Mouse (Mus musculus) limb, embryonic 15.5 days (tissue): ENCODE data around the gene Tgfbi. TPM values are rescaled to one million over a fixed set of nuclear protein-coding genes. Genes with fewer than 3 reads are reported as not detected.

Experiments used
- ATAC-seq: fragments of 200-750 bp; cut with Nextera tagmentation; 2 replicates; pipeline ENCODE4 v1.8.0; 2017; ENCODE audit warnings: low read depth, moderate TSS enrichment; ENCODE audit not compliant: insufficient number of reproducible peaks, low FRiP score, low TSS enrichment
- H3K27ac ChIP-seq: fragments of 300-500 bp; sonication (generic); 2 replicates; pipeline ENCODE4 v1.5.1; 2015; ENCODE audit warnings: moderate library complexity, mild to moderate bottlenecking, inconsistent platforms
- H3K27me3 ChIP-seq: fragments of 300-500 bp; sonication (generic); 2 replicates; pipeline ENCODE4 v1.6.1; 2015; ENCODE audit warnings: inconsistent platforms
- H3K36me3 ChIP-seq: fragments of 300-500 bp; sonication (generic); 2 replicates; pipeline ENCODE4 v1.6.1; 2015; ENCODE audit warnings: inconsistent platforms
- H3K4me1 ChIP-seq: fragments of 300-500 bp; sonication (generic); 2 replicates; pipeline ENCODE4 v1.6.1; 2015; ENCODE audit warnings: inconsistent platforms
- H3K4me2 ChIP-seq: fragments of 300-500 bp; sonication (generic); 2 replicates; pipeline ENCODE4 v1.6.1; 2015; ENCODE audit warnings: mild to moderate bottlenecking, inconsistent platforms
- H3K4me3 ChIP-seq: fragments of 300-500 bp; sonication (generic); 2 replicates; pipeline ENCODE4 v1.5.1; 2015; ENCODE audit warnings: mild to moderate bottlenecking, inconsistent platforms
- H3K9ac ChIP-seq: fragments of 300-500 bp; sonication (generic); 2 replicates; pipeline ENCODE4 v1.6.1; 2015; ENCODE audit warnings: inconsistent platforms
- H3K9me3 ChIP-seq: fragments of 300-500 bp; sonication (generic); 2 replicates; pipeline ENCODE4 v1.6.1; 2016; ENCODE audit warnings: inconsistent platforms
- WGBS: fragments of 180-500 bp; shearing (Covaris S2); methylation state at CpG from one replicate; pipeline ENCODE4 v1.1.7; 2015; 5-methylcytosine and 5-hydroxymethylcytosine counted together
- polyA plus RNA-seq: library from polyadenylated mRNA; unstranded; fragments of >200 nt; fragmentation: Nextera tagmentation; extraction: Ambion mirVana; gene quantifications from 2 replicates; pipeline ENCODE4 v1.2.1, GENCODE M21; 2015

Gene Tgfbi
- polyA plus RNA-seq, 1 experiment from 2014 or later: 121 TPM

- no peak overlapping the region for H3K4me3 ChIP-seq
- H3K9ac ChIP-seq: no peak overlapping the region
- no peak overlapping the region for H3K4me2 ChIP-seq
- H3K4me1 ChIP-seq: peaks cover 77% of the 10 kb centered on the region
- WGBS: 67% methylated on average over 9 of the region's 9 CpGs
- no peak for ATAC-seq
- H3K9me3 ChIP-seq: no peaks in the 10 kb centered on the region
- no peak overlapping the region for H3K27ac ChIP-seq
- peaks cover 7% of the 10 kb centered on the region; the same call in 1 of the 2 replicates for H3K36me3 ChIP-seq
- H3K27me3 ChIP-seq: no peaks in the 10 kb centered on the region
These were observed 6.5 kb downstream of the Tgfbi start for GRCm38 (mm10) chr13:56615864-56616263.

- no peak overlapping the region for H3K27ac ChIP-seq
These were observed 7.1 kb downstream of the Tgfbi start for GRCm38 (mm10) chr13:56616386-56616785.

GRCm38 (mm10) chr13:56617197-56617596, 7.9 kb downstream of the Tgfbi start:
- H3K4me3 ChIP-seq: no peak overlapping the region
- peaks cover 73% of the 10 kb centered on the region for H3K4me1 ChIP-seq
- WGBS: 85% methylated on average over 2 of the region's 2 CpGs
- H3K27ac ChIP-seq: no peak overlapping the region
- no peaks in the 10 kb centered on the region for H3K9me3 ChIP-seq
- H3K36me3 ChIP-seq: peaks cover 7% of the 10 kb centered on the region; the same call in 1 of the 2 replicates
- no peak overlapping the region for H3K4me2 ChIP-seq
- ATAC-seq: no peak
- no peak overlapping the region for H3K9ac ChIP-seq
- no peaks in the 10 kb centered on the region for H3K27me3 ChIP-seq

More at GRCm38 (mm10) chr13:56616386-56616785, 7.1 kb downstream of the Tgfbi start:
- H3K9ac ChIP-seq: no peak overlapping the region
- H3K4me1 ChIP-seq: peaks cover 73% of the 10 kb centered on the region
- no peak overlapping the region for H3K4me3 ChIP-seq
- H3K9me3 ChIP-seq: no peaks in the 10 kb centered on the region
- H3K4me2 ChIP-seq: no peak overlapping the region
- WGBS: 45% methylated on average over 7 of the region's 7 CpGs
- no peak for ATAC-seq
- no peaks in the 10 kb centered on the region for H3K27me3 ChIP-seq
- peaks cover 7% of the 10 kb centered on the region; the same call in 1 of the 2 replicates for H3K36me3 ChIP-seq

- Histone ChIP-seq H3K27ac (peak overlapping the region; percentile 67), H3K9ac (no peak overlapping the region), H3K4me1 (peaks cover 37% of the 10 kb centered on the region), H3K4me2 (no peak overlapping the region), H3K4me3 (no peak overlapping the region), H3K27me3 (no peaks in the 10 kb centered on the region), H3K9me3 (no peaks in the 10 kb centered on the region), H3K36me3 (peaks cover 26% of the 10 kb centered on the region)
- ATAC-seq: peak; percentile 63; the same call in 1 of the 2 replicates
- WGBS: 29% methylated on average over 8 of the region's 8 CpGs
These were observed 13.0 kb downstream of the Tgfbi start for GRCm38 (mm10) chr13:56622201-56622757.

- H3K27ac ChIP-seq: no peak overlapping the region
- H3K4me1 ChIP-seq: peaks cover 17% of the 10 kb centered on the region
- no peak overlapping the region for H3K4me2 ChIP-seq
- no peaks in the 10 kb centered on the region for H3K9me3 ChIP-seq
- 80% methylated on average over 6 of the region's 6 CpGs for WGBS
- H3K36me3 ChIP-seq: peaks cover 47% of the 10 kb centered on the region
- ATAC-seq: no peak
- H3K9ac ChIP-seq: no peak overlapping the region
- H3K27me3 ChIP-seq: no peaks in the 10 kb centered on the region
- no peak overlapping the region for H3K4me3 ChIP-seq
These were observed 17.2 kb downstream of the Tgfbi start for GRCm38 (mm10) chr13:56626524-56626923.

GRCm38 (mm10) chr13:56630081-56630480, 20.8 kb downstream of the Tgfbi start:
- Histone ChIP-seq H3K27me3 (no peaks in the 10 kb centered on the region), H3K9ac (no peak overlapping the region), H3K36me3 (peaks cover 55% of the 10 kb centered on the region), H3K27ac (no peak overlapping the region), H3K9me3 (no peaks in the 10 kb centered on the region), H3K4me2 (no peak overlapping the region), H3K4me1 (peaks cover 15% of the 10 kb centered on the region), H3K4me3 (no peak overlapping the region)
- 91% methylated on average over 4 of the region's 4 CpGs for WGBS
- no peak for ATAC-seq

- no peak for ATAC-seq
- Histone ChIP-seq H3K4me1 (peaks cover 20% of the 10 kb centered on the region), H3K9ac (no peak overlapping the region), H3K4me3 (no peak overlapping the region), H3K27ac (no peak overlapping the region), H3K36me3 (peaks cover 52% of the 10 kb centered on the region), H3K9me3 (no peaks in the 10 kb centered on the region), H3K4me2 (no peak overlapping the region), H3K27me3 (no peaks in the 10 kb centered on the region)
- 54% methylated on average over 6 of the region's 6 CpGs for WGBS
These were observed 21.2 kb downstream of the Tgfbi start for GRCm38 (mm10) chr13:56630552-56630951.

GRCm38 (mm10) chr13:56631332-56631731, 22.0 kb downstream of the Tgfbi start:
- 87% methylated on average over 7 of the region's 7 CpGs for WGBS
- H3K36me3 ChIP-seq: peaks cover 52% of the 10 kb centered on the region

GRCm38 (mm10) chr13:56634139-56634615, 24.9 kb downstream of the Tgfbi start:
- H3K4me3 ChIP-seq: no peak overlapping the region
- H3K36me3 ChIP-seq: peaks cover 40% of the 10 kb centered on the region
- H3K27me3 ChIP-seq: no peaks in the 10 kb centered on the region
- H3K9me3 ChIP-seq: no peaks in the 10 kb centered on the region
- H3K27ac ChIP-seq: peak overlapping the region; percentile 82
- WGBS: 11% methylated on average over 7 of the region's 7 CpGs
- H3K4me1 ChIP-seq: peaks cover 22% of the 10 kb centered on the region
- no peak overlapping the region for H3K9ac ChIP-seq
- no peak for ATAC-seq
- no peak overlapping the region for H3K4me2 ChIP-seq

More at GRCm38 (mm10) chr13:56631332-56631731, 22.0 kb downstream of the Tgfbi start:
- Histone ChIP-seq H3K4me2 (no peak overlapping the region), H3K4me3 (no peak overlapping the region), H3K9ac (no peak overlapping the region), H3K4me1 (peaks cover 22% of the 10 kb centered on the region), H3K27me3 (no peaks in the 10 kb centered on the region), H3K27ac (no peak overlapping the region), H3K9me3 (no peaks in the 10 kb centered on the region)
- ATAC-seq: no peak

- H3K4me1 ChIP-seq: peaks cover 22% of the 10 kb centered on the region
- H3K4me2 ChIP-seq: 0 out of 2 replicates have a peak overlapping the region, but pooled peaks have one; percentile 12
- H3K36me3 ChIP-seq: peaks cover 32% of the 10 kb centered on the region
- no peak overlapping the region for H3K9ac ChIP-seq
- H3K4me3 ChIP-seq: no peak overlapping the region
- WGBS: 5% methylated on average over 7 of the region's 7 CpGs
- no peaks in the 10 kb centered on the region for H3K27me3 ChIP-seq
- ATAC-seq: peak; percentile 77
- no peaks in the 10 kb centered on the region for H3K9me3 ChIP-seq
- peak overlapping the region; percentile 82 for H3K27ac ChIP-seq
These were observed 25.6 kb downstream of the Tgfbi start for GRCm38 (mm10) chr13:56634920-56635319.

- Histone ChIP-seq H3K4me1 (peaks cover 22% of the 10 kb centered on the region), H3K27me3 (no peaks in the 10 kb centered on the region), H3K4me3 (no peak overlapping the region), H3K4me2 (no peak overlapping the region), H3K27ac (no peak overlapping the region), H3K36me3 (peaks cover 25% of the 10 kb centered on the region), H3K9ac (no peak overlapping the region), H3K9me3 (no peaks in the 10 kb centered on the region)
- 95% methylated on average over 8 of the region's 8 CpGs for WGBS
- ATAC-seq: no peak
These were observed 27.7 kb downstream of the Tgfbi start for GRCm38 (mm10) chr13:56637027-56637426.

GRCm38 (mm10) chr13:56641746-56642145, 32.4 kb downstream of the Tgfbi start:
- H3K27ac ChIP-seq: no peak overlapping the region
- no peak for ATAC-seq
- peaks cover 7% of the 10 kb centered on the region; the same call in 1 of the 2 replicates for H3K36me3 ChIP-seq
- WGBS: 93% methylated on average over 2 of the region's 2 CpGs
- H3K27me3 ChIP-seq: no peaks in the 10 kb centered on the region
- no peak overlapping the region for H3K4me2 ChIP-seq
- H3K4me3 ChIP-seq: no peak overlapping the region
- H3K9me3 ChIP-seq: no peaks in the 10 kb centered on the region
- peaks cover 4% of the 10 kb centered on the region; the same call in 1 of the 2 replicates for H3K4me1 ChIP-seq
- no peak overlapping the region for H3K9ac ChIP-seq
